Mouse (Mus musculus) kidney, embryonic 16.5 days (tissue): Measurements from ENCODE around the gene Vps35l. TPM values are rescaled to one million over a fixed set of nuclear protein-coding genes. Genes with fewer than 3 reads are reported as not detected.

Experiments used
- ATAC-seq: fragments of 200-750 bp; cut with Nextera tagmentation; 2 replicates; pipeline ENCODE4 v1.8.0; 2017; ENCODE audit warnings: moderate TSS enrichment; ENCODE audit not compliant: low FRiP score, low TSS enrichment
- H3K27ac ChIP-seq: fragments of 300-500 bp; sonication (generic); 2 replicates; pipeline ENCODE4 v1.5.1; 2014; ENCODE audit warnings: low read length
- H3K27me3 ChIP-seq: fragments of 300-500 bp; sonication (generic); 2 replicates; pipeline ENCODE4 v1.6.1; 2014; ENCODE audit warnings: low read length, control low read depth, mixed read lengths; ENCODE audit not compliant: insufficient read depth
- H3K36me3 ChIP-seq: fragments of 300-500 bp; sonication (generic); 2 replicates; pipeline ENCODE4 v1.6.1; 2014; ENCODE audit warnings: low read length, control low read depth, mixed read lengths; ENCODE audit not compliant: insufficient read depth
- H3K4me1 ChIP-seq: fragments of 300-500 bp; sonication (generic); 2 replicates; pipeline ENCODE4 v1.6.1; 2014; ENCODE audit warnings: low read length, control low read depth, mixed read lengths; ENCODE audit not compliant: insufficient read depth
- H3K4me2 ChIP-seq: fragments of 300-500 bp; sonication (generic); replicated peaks from 2 replicates; pipeline ENCODE4 v1.6.1; 2014; ENCODE audit warnings: low read depth, low read length
- H3K4me3 ChIP-seq: fragments of 300-500 bp; sonication (generic); 2 replicates; pipeline ENCODE4 v1.5.1; 2014; ENCODE audit warnings: mild to moderate bottlenecking, low read length
- H3K9ac ChIP-seq: fragments of 300-500 bp; sonication (generic); replicated peaks from 2 replicates; pipeline ENCODE4 v1.6.1; 2014; ENCODE audit warnings: low read length
- H3K9me3 ChIP-seq: fragments of 300-500 bp; sonication (generic); 2 replicates; pipeline ENCODE4 v1.6.1; 2016; ENCODE audit warnings: low read length, control low read depth
- WGBS: fragments of 180-500 bp; shearing (Covaris S2); extraction: QIAGEN DNeasy Blood & Tissue Kit; methylation state at CpG from one replicate; pipeline ENCODE4 v1.1.7; 2014; 5-methylcytosine and 5-hydroxymethylcytosine counted together
- polyA plus RNA-seq: library from polyadenylated mRNA; unstranded; fragments of >200 nt; fragmentation: Nextera tagmentation; extraction: Ambion mirVana; gene quantifications from 2 replicates; pipeline ENCODE4 v1.2.1, GENCODE M21; 2015

Gene Vps35l
- polyA plus RNA-seq, 1 experiment from 2014 or later = 72.8 TPM

- no peak for ATAC-seq
- no peak overlapping the region for H3K27ac ChIP-seq
- H3K9ac ChIP-seq = no peak overlapping the region
- no peaks in the 10 kb centered on the region for H3K27me3 ChIP-seq
- no peak overlapping the region for H3K4me2 ChIP-seq
- WGBS = 89% methylated on average over 8 of the region's 8 CpGs
- H3K4me1 ChIP-seq = peaks cover 11% of the 10 kb centered on the region; the same call in 1 of the 2 replicates
- H3K4me3 ChIP-seq = no peak overlapping the region
- H3K36me3 ChIP-seq = peaks cover 34% of the 10 kb centered on the region
- H3K9me3 ChIP-seq = no peaks in the 10 kb centered on the region
These were observed 63.4 kb downstream of the Vps35l start for GRCm38 (mm10) chr7:118803425-118803824.

DNA sequence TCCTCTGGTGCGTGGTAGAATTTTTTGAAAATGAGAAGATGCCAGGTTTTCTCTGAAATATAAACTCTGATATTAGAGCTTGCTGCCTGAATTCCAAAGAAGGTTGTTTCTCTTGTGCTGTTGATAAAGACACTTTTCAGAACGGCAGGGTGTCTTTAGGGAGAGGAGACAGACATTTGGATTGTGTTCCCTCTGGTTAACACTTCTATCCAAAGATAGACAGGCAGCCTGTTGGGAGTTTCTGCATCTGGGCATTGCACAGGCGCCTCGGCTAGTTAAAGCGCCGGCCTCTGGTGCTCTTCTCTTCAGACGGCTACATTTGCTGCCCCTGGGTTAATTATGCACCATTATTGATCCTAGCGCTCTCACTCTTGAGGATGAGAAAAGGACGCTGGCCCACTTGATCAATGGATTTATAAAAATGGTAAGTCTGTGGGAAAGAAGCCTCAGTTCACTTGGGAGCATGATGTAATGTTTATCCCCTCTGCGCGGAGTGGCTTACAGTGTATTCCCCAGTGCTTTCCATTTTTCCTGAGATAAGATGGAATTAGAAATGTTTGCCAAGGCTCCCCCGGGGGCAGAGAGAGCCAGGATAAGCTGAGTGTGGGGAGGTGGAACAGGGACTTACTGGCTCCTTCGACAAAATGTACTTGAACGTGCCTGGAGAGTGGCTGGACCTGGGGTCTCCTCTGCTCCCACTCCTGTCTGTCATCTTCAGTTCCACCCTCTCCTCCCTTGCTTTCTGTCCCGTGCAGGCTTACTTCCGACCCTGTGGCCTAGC, 66.8 kb downstream of the Vps35l start:
- Histone ChIP-seq H3K27ac (peak overlapping the region; percentile 57), H3K4me1 (peaks cover 11% of the 10 kb centered on the region; the same call in 1 of the 2 replicates), H3K9me3 (no peaks in the 10 kb centered on the region), H3K27me3 (no peaks in the 10 kb centered on the region), H3K9ac (no peak overlapping the region), H3K4me2 (no peak overlapping the region), H3K36me3 (peaks cover 26% of the 10 kb centered on the region), H3K4me3 (no peak overlapping the region)
- no peak for ATAC-seq
- 63% methylated on average over 16 of the region's 16 CpGs for WGBS

DNA sequence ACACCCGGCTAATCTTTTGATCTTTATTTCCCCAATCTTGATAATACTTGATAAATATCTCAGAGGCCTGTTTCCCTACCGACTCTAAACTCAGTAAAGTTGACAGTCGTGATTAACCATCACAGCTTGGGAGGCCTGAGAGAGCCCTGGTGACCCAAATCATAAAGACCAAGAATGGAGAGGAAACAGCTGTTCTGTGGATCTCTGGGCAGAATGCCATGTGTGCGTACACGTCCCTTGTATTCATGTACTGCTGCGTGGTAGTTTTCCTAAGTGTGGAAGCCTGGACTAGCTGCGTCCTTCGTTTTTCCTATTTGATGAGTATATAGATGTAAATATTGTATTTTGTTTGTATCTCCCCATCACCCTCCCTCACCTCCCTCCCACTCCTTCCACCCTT, 67.9 kb downstream of the Vps35l start:
- Histone ChIP-seq H3K4me1 (peaks cover 11% of the 10 kb centered on the region; the same call in 1 of the 2 replicates), H3K4me2 (no peak overlapping the region), H3K27ac (no peak overlapping the region), H3K9me3 (no peaks in the 10 kb centered on the region), H3K9ac (no peak overlapping the region), H3K36me3 (peaks cover 18% of the 10 kb centered on the region), H3K4me3 (no peak overlapping the region), H3K27me3 (no peaks in the 10 kb centered on the region)
- peak; percentile 85 for ATAC-seq
- 45% methylated on average over 8 of the region's 8 CpGs for WGBS

- Histone ChIP-seq H3K4me3 (no peak overlapping the region), H3K4me2 (no peak overlapping the region), H3K9ac (no peak overlapping the region), H3K27me3 (no peaks in the 10 kb centered on the region), H3K27ac (no peak overlapping the region), H3K36me3 (peaks cover 13% of the 10 kb centered on the region), H3K9me3 (no peaks in the 10 kb centered on the region), H3K4me1 (peaks cover 11% of the 10 kb centered on the region; the same call in 1 of the 2 replicates)
- 80% methylated on average over 12 of the region's 12 CpGs for WGBS
- ATAC-seq = no peak
These were observed 71.5 kb downstream of the Vps35l start for GRCm38 (mm10) chr7:118811407-118812106.

GRCm38 (mm10) chr7:118813592-118813991, 73.6 kb downstream of the Vps35l start:
- Histone ChIP-seq H3K27ac (no peak overlapping the region), H3K27me3 (no peaks in the 10 kb centered on the region), H3K9me3 (no peaks in the 10 kb centered on the region), H3K4me3 (no peak overlapping the region), H3K4me1 (no peaks in the 10 kb centered on the region), H3K36me3 (peaks cover 14% of the 10 kb centered on the region), H3K4me2 (no peak overlapping the region), H3K9ac (no peak overlapping the region)
- ATAC-seq = no peak
- 96% methylated on average over 4 of the region's 4 CpGs for WGBS

DNA sequence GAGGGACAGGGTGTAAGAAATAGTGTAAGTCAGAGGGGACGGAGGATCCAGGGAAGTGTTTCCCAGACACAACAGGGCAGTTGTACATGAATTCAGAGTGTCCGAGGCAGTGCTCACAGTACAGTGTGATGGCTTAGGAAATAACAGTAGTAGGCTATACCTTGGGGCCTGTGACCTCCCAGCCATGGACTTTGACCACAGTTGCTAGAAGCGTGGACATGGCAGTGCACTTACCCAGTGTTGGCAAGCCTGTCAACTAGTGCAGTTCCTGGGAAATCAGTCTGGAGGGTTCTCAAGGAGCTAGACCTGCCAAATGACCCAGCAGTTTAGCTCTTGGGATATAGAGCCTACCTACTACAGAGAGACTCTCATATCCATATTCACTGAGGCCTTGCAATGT, 76.2 kb downstream of the Vps35l start:
- H3K4me3 ChIP-seq = no peak overlapping the region
- ATAC-seq = no peak
- H3K27me3 ChIP-seq = no peaks in the 10 kb centered on the region
- peaks cover 7% of the 10 kb centered on the region for H3K36me3 ChIP-seq
- H3K27ac ChIP-seq = no peak overlapping the region
- no peaks in the 10 kb centered on the region for H3K9me3 ChIP-seq
- whole genome bisulfite sequencing = 89% methylated on average over 3 of the region's 3 CpGs
- H3K4me1 ChIP-seq = no peaks in the 10 kb centered on the region
- no peak overlapping the region for H3K9ac ChIP-seq
- no peak overlapping the region for H3K4me2 ChIP-seq

GRCm38 (mm10) chr7:118817741-118818140, 77.7 kb downstream of the Vps35l start:
- H3K9me3 ChIP-seq = no peaks in the 10 kb centered on the region
- ATAC-seq = 0 out of 2 replicates have a peak, but pooled peaks have one; percentile 31
- 87% methylated on average over 7 of the region's 7 CpGs for WGBS
- H3K4me3 ChIP-seq = no peak overlapping the region
- peaks cover 7% of the 10 kb centered on the region for H3K36me3 ChIP-seq
- H3K9ac ChIP-seq = 0 out of 2 replicates have a peak overlapping the region, but pooled peaks have one; percentile 6
- H3K4me2 ChIP-seq = no peak overlapping the region
- H3K4me1 ChIP-seq = no peaks in the 10 kb centered on the region
- no peaks in the 10 kb centered on the region for H3K27me3 ChIP-seq
- H3K27ac ChIP-seq = no peak overlapping the region

DNA sequence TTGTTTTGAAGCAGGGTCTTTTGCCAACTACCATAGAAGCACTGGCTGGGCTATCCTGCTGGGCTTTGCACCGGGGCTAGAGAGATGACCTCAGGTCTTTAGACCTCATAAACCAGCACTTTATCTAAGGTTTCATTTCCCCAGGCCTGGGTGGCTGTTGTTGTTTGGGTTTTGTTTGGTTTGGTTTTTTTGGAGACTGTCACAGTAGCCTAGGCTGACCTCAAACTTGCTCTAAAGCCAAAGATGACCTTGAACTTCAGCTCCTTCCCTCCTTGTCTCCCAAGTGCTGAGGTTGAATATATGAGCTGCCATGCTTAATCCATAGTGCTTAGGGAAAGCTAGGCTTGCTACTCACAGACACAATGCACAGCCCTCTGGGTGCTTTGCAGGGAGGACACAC, 79.6 kb downstream of the Vps35l start:
- 41% methylated on average over 1 of the region's 1 CpGs for WGBS
- no peak overlapping the region for H3K9ac ChIP-seq
- H3K4me2 ChIP-seq = no peak overlapping the region
- no peak for ATAC-seq
- H3K36me3 ChIP-seq = peaks cover 3% of the 10 kb centered on the region
- H3K9me3 ChIP-seq = no peaks in the 10 kb centered on the region
- H3K4me1 ChIP-seq = no peaks in the 10 kb centered on the region
- H3K27me3 ChIP-seq = no peaks in the 10 kb centered on the region
- no peak overlapping the region for H3K4me3 ChIP-seq
- no peak overlapping the region for H3K27ac ChIP-seq

DNA sequence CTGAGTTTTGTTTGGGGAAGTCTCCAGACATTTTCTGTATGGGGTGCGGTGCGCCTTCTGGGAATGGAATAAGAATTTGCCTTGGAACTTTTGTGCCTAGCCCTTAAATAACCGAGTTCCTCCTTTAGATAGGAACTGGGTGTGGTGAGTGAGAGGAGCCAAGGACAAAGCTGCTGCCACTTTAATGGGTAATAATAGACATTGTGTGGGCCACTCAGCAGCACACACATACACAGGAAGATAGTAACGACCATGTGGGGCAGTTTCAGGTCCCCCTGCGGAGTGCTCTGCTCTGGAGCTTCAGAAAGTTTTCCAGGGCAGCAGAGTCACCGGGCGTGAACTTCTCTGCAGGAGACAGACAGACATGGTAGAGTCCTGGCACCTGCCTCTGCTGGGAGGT, 81.3 kb downstream of the Vps35l start:
- no peak overlapping the region for H3K9ac ChIP-seq
- H3K4me2 ChIP-seq = no peak overlapping the region
- no peaks in the 10 kb centered on the region for H3K9me3 ChIP-seq
- H3K4me3 ChIP-seq = no peak overlapping the region
- H3K36me3 ChIP-seq = peaks cover 7% of the 10 kb centered on the region
- 57% methylated on average over 7 of the region's 7 CpGs for WGBS
- no peak overlapping the region for H3K27ac ChIP-seq
- ATAC-seq = no peak
- H3K4me1 ChIP-seq = no peaks in the 10 kb centered on the region
- H3K27me3 ChIP-seq = no peaks in the 10 kb centered on the region
